Mouse (Mus musculus): Measurements from ENCODE around the gene Gm20388.
A peak's percentile ranks its signal among the peaks of the same experiment; 100 is the strongest.

The Gm20388 gene

DNA sequence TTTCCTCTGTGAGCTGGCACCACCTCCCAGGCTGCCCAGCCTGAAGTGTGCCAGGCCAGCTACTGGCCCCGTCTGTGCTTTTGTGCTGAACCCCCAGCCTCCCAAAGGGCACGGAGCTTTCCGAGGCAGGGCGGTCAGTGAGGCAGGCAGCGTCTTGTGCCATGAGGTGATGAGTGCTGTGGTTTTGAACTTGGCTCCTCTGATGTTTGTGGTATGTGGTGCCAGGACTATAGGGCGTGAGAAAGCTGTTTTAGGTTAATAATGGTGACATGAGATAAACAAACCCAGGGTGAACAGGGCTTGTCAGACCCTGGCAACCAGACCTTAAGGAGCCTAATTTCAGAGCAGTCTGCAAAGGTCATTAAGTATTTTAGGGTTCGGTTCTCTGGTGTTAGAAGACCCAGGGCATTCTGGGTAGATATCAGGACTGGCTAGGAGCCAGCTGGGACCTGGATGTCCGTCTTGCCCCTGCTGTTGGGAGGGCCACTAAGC is 4406.6 kb downstream of the Gm20388 start:
- DNase-seq (ENCODE audit: low spot score) = no peak

DNA sequence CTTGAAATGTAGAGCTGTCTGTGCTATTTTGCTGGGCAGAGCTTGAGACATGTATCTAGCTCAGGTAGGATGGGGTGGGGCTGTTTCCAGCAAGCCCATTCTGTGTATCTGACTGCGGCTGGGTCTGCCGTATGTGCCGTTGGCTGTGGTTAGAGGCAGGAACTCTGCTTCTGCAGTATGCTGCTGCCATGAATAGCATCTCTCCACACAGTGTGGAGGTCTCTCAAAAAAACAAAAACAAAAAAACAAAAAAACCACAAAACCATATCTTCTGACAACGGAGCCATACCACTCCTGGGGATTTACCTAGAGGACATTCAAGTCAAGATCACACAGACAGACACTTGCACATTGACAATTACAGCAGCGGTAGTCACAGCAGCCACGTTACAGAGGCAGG is 4407.2 kb downstream of the Gm20388 start:
- DNase-seq (ENCODE audit: low spot score) = no peak

DNA sequence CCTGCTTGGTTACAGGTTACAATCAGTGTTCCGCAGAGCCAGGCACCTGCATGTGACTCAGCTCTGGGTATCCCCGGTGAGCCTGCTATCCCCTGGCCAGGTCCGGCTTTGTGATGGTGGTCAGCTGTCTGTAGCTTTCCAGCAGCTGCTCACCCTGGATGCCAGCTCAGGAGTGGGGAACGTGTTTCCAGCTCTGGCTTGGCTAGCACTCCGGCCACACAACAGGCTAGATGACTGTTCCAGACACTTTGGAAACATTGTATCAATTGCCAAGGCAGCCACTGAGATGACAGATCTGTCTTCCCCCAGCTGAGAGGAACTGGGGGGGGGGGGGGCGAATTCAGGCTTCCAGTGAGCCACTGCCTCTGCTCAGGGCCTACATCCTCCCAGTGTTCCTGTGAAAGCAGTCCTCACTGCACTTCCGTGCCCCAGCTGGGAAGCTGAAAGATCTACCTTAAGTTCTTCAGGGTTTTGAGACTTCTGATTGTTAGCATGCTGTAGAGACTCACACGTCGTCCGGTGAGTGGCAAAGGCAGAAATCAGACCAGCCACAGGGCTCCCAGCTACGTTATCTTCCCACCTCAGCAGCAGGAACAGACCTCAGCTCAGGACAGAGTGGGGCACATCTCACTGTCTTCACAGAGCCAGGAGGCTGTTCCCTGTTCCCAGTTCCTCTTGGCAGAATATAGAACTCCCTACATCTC is 4408.1 kb downstream of the Gm20388 start:
- no peak for DNase-seq (ENCODE audit: low spot score)

DNA sequence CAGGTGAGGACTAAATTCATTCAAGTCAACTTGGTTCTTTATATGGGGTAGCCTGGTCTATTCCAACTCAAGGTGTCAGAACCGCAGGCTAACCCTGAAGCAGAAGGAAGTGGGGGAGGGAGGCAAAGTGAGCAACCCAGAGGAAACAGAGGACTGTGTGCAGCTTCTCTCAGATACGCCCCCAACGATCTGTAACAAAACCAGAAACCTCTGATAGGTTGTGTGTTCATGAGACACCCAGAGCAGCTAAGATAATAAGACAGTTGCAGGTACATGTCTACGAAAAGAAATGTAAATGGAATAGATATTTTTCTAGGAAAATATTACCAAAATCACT is 4408.6 kb downstream of the Gm20388 start:
- no peak for DNase-seq (ENCODE audit: low spot score)

DNA sequence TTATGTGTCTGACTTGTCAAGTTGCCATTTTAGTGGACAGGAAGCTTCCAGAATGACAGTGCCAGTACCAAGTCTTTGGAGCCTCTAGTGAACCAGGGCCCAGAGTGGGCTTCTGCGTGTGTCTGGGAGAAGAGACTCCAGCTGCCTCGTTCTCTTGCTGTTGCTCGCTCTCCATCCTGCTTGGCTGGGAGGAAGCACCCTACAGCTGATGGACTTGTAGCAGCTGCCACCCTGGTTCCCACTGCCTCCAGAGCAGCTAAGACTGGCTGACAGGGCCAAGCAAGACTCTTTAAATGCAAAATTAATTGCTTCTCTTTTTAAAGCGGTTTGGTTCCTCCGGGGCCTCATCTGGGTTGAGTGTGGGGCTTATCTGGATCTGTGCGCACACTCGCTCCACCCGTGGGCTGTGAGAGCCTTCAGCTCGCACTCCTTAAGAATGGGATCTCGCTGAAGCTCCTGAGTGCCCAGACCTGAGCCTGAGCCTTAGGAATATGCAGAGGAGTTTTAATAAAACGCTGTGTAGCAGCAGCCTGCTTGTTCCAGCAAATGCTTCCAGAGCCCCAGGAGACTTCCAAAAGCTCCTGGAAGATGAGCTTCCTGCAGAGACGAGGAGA is 4410.7 kb downstream of the Gm20388 start:
- DNase-seq (ENCODE audit: low spot score) = no peak

DNA sequence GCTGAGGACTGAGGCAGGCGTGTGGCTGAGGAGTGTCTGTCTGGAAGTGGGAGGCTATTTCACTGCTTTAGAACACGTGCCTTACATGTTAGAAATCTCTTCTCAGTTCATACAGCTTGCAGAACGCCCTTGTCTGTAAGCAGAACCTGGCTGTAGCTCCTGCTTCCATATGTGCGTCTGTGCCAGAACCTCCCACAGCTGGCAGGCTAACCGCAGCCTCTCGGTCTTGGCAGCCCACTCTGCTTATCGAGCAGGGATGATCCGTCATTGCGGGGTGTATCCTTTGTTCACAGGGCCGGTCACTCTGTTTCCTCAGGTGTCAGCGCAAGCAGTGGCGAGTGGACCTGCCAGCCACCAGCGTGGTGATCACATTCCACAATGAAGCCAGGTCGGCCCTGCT is 4412.7 kb downstream of the Gm20388 start:
- no peak for DNase-seq (ENCODE audit: low spot score)

DNA sequence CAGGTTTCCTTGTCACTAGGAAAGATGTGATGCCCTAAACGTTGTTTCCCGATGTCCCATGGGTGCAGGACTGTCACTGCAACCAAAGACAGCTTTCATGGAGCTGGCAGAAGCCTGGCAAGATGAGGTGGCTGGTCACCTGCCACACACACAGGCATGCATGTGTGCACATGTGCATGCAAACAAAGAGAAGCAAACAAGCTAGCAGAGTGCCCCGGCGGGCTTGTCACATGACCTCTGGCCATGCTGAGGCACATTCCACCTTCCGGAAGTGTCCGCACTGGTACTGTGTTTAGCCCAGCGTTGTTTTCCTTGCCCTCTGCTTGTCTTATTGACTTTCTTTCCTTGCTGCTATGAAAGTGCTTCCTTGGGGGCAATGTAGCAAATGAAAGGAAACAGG is 4417.6 kb downstream of the Gm20388 start:
- no peak for DNase-seq (ENCODE audit: low spot score)

DNA sequence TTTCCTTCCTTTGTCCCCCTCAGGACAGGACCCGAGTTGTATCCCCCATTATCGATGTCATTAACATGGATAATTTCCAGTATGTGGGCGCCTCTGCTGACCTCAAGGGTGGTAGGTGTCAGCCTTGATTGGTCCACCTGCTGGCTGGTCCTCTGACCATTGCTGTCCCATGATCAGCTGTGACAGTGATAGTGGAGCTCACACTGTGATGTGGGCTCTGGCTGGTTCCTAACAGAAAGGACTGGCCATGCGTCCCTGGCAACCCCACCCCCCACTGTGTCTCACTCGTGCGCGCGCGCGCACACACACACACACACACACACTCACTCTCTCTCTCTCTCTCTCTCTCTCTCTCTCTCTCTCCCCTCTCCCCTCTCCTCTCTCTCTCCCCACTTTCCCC is 4419.0 kb downstream of the Gm20388 start:
- DNase-seq (ENCODE audit: low spot score) = no peak

DNA sequence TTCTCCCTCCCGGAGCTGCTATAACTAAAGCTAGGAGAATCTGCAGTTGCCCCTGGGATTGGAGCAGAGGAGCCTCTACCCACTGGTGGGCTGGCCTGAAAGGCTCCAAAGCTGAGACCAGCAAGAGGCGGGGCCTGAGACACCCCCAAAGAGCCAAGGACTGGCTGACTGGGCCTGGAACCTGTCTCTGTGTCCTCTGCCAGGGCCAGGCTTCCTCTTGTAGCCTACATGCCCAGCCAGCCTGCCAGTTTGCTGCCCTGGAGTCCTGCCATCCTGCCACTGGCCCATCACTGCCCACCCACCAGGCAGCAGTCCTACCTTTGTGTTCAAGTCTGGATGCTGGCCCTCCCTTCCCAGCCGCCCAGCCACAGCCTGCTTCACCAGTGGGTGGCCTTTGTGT is 4419.8 kb downstream of the Gm20388 start:
- peak; percentile 45 for DNase-seq (ENCODE audit: low spot score)

DNA sequence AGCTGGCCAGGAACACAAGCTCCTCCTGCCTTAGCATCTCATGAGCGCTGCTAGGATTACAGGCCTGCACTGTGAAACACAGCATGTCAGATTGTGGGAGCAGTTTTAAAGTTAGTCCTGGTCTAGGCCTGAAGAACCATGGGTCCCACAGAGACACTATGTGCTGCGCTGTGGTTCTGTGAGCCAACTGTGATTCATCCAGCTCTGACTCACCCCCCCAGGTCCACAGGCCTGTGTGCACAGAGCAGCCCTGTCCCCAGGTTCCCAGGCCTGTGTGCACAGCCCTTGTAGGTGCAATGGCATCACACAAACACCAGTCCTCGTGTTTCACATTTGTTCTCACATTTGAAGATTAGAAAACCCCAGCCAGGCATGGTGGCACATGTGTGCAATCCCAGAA is 4420.5 kb downstream of the Gm20388 start:
- DNase-seq (ENCODE audit: low spot score) = no peak

DNA sequence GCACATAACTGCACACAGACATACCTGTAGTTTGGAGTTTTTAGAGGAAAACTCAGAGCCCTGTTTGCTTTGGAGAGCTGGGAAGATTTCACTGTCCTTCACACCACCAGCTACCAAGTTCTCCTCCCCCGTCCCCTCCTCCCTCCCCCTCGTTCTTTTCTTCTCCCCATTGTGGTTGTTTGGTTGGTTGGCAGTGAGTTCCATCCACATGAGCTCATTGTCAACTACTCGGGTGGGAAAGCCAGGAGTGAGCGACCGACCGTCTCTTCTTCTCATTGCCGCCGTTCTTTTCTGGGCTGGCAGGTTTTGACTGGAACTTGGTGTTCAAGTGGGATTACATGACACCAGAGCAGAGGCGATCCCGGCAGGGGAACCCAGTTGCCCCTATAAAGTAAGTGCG is 4421.1 kb downstream of the Gm20388 start:
- DNase-seq (ENCODE audit: low spot score) = no peak

DNA sequence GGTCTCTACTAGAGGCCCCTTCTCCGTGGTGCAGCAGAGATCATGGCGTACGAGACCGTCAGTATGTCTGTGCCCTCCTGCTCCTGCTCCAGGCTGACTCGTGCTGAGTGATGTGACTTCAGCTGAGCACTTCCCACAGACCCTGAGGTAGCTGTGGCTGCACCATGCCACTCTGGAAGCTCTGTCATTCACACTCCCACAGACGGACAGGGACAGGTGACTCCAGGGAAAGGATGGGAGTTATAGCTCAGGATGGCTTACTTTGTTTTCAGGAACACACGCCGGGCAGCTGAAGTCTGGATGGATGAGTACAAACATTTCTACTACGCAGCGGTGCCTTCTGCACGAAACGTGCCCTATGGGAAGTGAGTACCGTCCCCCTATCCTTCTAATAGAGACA is 4425.7 kb downstream of the Gm20388 start:
- DNase-seq (ENCODE audit: low spot score) = no peak

DNA sequence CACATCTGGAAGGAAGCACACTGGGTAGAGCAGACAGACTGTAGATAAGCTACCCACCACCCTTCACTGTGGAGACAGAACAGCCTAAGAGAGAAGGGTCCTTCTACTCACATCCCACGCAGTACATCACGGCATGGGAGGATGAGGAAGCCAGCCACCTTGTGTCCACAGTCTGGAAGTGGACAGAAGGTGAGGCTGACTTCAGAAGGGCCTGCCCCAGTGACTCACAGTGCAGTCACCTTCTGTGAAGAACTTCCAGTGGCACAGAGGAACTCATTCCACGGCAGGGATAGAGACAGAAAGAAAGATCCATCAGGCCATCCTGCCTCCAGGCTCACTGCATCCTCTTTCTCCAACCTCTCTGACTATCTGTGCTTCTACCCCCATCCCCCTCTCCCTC is 4429.1 kb downstream of the Gm20388 start:
- DNase-seq (ENCODE audit: low spot score) = no peak

DNA sequence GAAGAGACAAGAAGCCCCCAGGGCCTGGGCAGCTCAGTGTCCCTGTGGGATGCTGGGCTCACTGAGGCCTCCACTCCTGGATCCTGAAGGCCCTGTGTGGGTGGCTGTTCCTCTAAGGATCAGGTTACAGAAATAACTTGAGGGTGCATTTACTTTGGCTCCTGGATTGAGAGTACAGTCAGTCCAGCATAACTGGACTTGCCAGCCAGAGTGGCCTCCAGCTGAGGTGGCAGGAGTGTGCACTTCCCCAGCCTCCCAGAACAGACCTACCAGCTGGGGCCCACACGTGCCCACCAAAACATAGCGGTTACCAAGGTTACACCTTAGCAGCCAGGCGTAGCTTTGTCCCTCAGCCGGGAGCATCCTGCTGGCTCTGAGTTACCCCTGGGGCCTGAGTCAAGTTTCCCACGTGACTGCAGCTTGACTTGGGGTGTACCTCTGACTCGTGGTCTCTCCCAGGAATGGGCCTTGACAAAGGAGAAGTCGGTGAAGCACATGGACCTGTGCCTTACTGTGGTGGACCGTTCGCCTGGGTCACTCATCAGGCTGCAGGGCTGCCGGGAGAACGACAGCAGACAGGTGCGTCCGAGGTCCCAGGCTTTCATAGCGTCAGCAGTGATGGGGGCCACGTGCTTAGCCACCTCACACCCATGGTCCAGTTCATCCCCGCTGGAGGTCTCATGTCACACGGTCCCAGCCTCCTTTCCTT is 4429.9 kb downstream of the Gm20388 start:
- DNase-seq (ENCODE audit: low spot score) = peak; percentile 77

DNA sequence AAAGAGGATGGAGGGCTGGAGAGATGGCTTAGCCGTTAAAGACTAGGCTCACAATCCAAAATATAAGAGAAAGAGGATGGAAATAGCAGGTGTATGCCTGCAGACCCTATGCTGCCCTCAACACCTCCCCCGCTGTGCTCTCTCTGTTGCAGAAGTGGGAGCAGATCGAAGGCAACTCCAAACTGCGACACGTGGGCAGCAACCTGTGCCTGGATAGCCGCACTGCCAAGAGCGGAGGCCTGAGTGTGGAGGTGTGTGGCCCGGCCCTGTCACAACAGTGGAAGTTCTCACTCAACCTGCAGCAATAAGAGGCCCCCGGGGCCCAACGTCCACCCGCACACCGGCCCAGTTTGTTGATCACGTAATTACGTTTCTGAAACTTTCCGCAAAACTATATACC is 4432.5 kb downstream of the Gm20388 start:
- DNase-seq (ENCODE audit: low spot score) = no peak

DNA sequence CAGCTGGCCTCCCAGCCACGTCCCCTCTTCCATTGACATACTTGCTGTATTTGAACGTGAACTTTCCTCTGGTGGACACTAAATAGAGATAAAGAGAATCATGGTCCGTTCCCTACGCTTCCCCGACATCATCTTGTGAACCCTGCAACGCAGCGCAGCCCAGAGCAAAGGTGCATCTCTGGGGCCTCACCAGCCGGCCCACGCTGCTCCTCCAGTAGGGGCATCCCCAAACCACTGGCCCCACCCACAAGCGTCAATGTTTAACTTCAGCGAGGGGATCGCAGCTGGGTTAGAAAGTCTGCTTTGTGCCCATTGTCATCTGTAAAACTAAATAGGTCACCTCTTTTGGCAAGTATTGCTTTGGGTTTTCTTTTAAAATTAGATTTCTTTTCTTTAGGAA is 4433.4 kb downstream of the Gm20388 start:
- DNase-seq (ENCODE audit: low spot score) = no peak

DNA sequence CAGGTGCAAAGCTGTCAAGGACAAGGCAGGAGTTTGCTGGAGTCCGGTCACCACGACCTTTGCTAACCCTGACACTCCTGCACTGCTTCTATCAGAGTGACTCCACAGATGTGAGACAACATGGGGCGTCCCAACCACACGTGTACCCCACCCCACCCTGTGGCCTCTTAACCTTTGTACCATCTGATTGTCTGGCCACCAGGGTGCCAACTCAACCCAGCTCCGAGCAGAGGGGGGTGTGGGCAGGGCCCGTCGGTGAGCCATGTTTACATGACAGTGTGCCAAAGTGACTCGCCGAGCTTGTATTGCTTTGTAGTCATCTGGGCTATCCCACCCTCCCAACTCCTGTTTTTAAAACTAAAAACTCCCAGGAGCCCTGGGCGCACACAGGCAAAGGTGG is 4434.5 kb downstream of the Gm20388 start:
- no peak for DNase-seq (ENCODE audit: low spot score)

DNA sequence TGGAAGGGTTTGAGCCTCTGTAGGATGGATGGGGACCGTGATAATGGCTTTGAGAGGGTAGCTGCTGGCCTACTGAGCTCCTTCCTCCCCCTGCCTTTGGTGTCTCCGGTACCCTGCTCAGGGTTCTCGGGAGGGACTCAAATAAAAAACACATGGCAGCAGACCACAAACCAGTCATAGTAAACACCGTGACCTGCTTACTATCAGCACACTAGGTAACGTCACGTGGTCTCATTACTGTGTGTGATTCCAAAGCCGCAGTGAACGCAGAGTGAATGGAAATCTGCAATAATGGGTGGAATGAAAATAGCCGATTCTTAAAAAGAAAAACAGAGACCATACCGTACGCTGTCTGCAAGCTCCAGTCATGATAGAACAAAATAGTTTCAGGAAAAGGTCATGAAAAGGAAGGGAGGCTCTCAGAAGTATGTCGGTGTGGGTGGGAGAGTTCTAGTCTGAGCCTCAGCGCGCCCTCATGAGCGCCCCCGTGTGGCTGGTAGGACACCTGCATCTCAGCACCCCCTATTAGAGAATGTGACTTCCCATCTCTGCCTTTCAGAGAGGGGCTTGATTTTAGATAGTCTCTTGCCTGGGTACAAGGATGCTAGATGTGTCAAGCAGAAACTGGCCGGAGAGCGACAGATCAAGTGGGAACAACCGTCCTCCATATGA is 4436.3 kb downstream of the Gm20388 start:
- peak; percentile 67 for DNase-seq (ENCODE audit: low spot score)

DNA sequence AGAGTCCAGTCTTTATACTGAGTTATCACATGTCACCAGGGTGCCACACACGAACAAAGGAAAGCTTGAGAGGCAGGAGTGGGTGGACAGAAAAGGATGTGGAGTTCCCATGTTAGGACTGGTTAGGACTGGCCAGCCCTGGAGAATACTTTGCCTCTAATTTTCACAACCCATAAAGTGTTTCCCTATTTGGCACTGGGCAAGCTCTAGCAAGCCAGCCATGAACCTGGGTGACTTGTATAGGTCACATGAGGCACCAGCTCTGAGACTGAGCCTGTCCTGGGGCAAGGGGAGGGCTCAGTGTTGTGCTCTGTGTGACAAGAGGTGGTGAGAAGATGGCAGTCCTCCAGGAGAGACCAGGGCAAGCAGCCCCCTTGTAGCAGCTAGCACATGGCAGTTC is 4437.4 kb downstream of the Gm20388 start:
- DNase-seq (ENCODE audit: low spot score) = no peak

DNA sequence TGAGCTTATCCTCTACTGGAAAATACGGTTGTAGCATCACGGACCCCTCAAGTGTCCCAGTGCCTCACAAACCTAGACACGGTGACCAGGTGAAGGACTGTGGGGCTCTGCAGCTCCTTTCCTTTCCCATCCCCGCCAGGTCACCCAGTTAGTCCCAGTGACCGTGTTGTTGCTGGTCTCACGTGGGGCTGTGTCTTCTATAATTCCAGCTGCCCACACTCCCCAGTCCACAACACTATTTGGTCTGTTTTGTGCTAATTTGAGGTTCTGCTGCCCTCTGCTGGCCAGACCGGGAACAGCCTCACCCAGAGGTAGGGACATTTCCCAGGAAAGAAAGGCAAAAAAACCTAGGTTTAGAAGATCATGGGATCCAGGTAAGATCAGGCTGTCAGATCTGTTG is 4439.0 kb downstream of the Gm20388 start:
- peak; percentile 86 for DNase-seq (ENCODE audit: low spot score)

DNA sequence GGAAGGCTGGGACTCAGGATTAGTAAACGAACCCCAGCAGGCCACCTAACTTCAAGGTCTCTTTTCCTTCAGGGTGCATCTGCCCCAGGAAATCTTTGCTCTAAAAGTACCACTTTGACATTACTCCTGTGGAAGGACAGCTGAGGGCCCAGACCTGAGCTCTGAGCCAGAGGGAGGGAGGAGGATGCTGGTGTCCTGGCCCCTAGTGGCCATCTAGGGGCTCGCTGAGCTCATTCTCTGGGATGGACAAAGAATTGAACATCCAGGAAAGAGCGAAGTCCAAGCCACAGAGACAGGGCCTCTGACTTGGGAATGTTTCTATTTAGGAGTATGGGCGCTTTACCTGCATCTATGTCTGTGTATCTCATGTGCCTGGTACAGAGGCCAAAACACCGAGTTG is 4441.0 kb downstream of the Gm20388 start:
- peak; percentile 34 for DNase-seq (ENCODE audit: low spot score)

DNA sequence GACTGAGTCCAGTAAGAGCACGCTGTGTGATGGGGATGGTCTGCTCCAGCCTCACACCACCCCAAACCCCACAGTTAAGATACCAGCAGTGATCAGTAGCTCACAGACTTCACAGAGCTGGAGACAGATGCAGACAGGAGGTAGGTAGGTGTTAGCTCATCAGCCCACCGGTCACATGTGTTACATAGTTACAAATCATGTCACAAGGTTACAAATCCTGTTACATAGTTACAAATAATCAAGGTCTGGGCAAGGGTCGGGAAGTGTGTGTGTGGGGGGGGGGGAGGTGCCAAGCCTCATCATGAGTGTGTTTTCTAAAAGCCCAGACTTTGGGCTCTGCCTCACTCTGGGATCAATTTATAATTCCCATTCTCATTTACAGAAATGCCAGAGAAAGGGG is 4450.3 kb downstream of the Gm20388 start:
- no peak for DNase-seq (ENCODE audit: low spot score)

Measured in MN1 (cell line).